Mouse (Mus musculus): Measurements from ENCODE around the gene Ugt1a7c. TPM values are rescaled to one million over a fixed set of nuclear protein-coding genes. Genes with fewer than 3 reads are reported as not detected.
"Not testable (repeated sequence)": the region's sequence is repeated elsewhere in the genome, so short reads cannot be mapped to it uniquely, and the experiment has no call there.

Ugt1a7c gene
- polyA plus RNA-seq, 1 experiment from 2014 or later, result 1.1 TPM

- Histone ChIP-seq H3K36me3 (ENCODE audit: control insufficient read depth, insufficient read depth) (no peaks in the 10 kb centered on the region), H3K4me3 (ENCODE audit: low read length) (no peak overlapping the region), H3K9ac (ENCODE audit: low read length) (no peak overlapping the region), H3K27me3 (ENCODE audit: control insufficient read depth, insufficient read depth, low read length) (no peaks in the 10 kb centered on the region), H3K27ac (ENCODE audit: low read length) (no peak overlapping the region), H3K9me3 (replicated peaks; ENCODE audit: control insufficient read depth, low read length) (peaks cover 28% of the 10 kb centered on the region), H3K4me2 (ENCODE audit: low read depth, low read length) (no peak overlapping the region), H3K4me1 (ENCODE audit: control insufficient read depth, insufficient read depth, low read length) (no peaks in the 10 kb centered on the region)
- ATAC-seq (replicated peaks; ENCODE audit: extremely low read depth, insufficient read depth, low FRiP score), result no peak
- WGBS, result 48% methylated on average over 2 of the region's 2 CpGs
These were observed 127.4 kb downstream of the Ugt1a7c start for GRCm38 (mm10) chr1:88222216-88222615.

- H3K4me2 ChIP-seq (ENCODE audit: low read depth, low read length); H3K4me1 ChIP-seq (ENCODE audit: control insufficient read depth, insufficient read depth, low read length); H3K27me3 ChIP-seq (ENCODE audit: control insufficient read depth, insufficient read depth, low read length); H3K27ac ChIP-seq (ENCODE audit: low read length); H3K36me3 ChIP-seq (ENCODE audit: control insufficient read depth, insufficient read depth); H3K9ac ChIP-seq (ENCODE audit: low read length); H3K4me3 ChIP-seq (ENCODE audit: low read length); ATAC-seq (replicated peaks; ENCODE audit: extremely low read depth, insufficient read depth, low FRiP score): not testable (repeated sequence)
- H3K9me3 ChIP-seq (replicated peaks; ENCODE audit: control insufficient read depth, low read length), result peaks cover 31% of the 10 kb centered on the region
These were observed 128.2 kb downstream of the Ugt1a7c start for GRCm38 (mm10) chr1:88223011-88223515.

- WGBS, result 36% methylated on average over 1 of the region's 1 CpGs
- no peak for ATAC-seq (replicated peaks; ENCODE audit: extremely low read depth, insufficient read depth, low FRiP score)
These were observed 128.7 kb downstream of the Ugt1a7c start for GRCm38 (mm10) chr1:88223591-88223990.

GRCm38 (mm10) chr1:88224029-88224776, 129.3 kb downstream of the Ugt1a7c start:
- H3K36me3 ChIP-seq (ENCODE audit: control insufficient read depth, insufficient read depth), result no peaks in the 10 kb centered on the region
- H3K27me3 ChIP-seq (ENCODE audit: control insufficient read depth, insufficient read depth, low read length), result no peaks in the 10 kb centered on the region
- peaks cover 42% of the 10 kb centered on the region for H3K9me3 ChIP-seq (replicated peaks; ENCODE audit: control insufficient read depth, low read length)
- H3K4me2 ChIP-seq (ENCODE audit: low read depth, low read length), result no peak overlapping the region
- no peak overlapping the region for H3K27ac ChIP-seq (ENCODE audit: low read length)
- no peak overlapping the region for H3K4me3 ChIP-seq (ENCODE audit: low read length)
- no peak overlapping the region for H3K9ac ChIP-seq (ENCODE audit: low read length)
- H3K4me1 ChIP-seq (ENCODE audit: control insufficient read depth, insufficient read depth, low read length), result no peaks in the 10 kb centered on the region
- 61% methylated on average over 2 of the region's 2 CpGs for WGBS
- ATAC-seq (replicated peaks; ENCODE audit: extremely low read depth, insufficient read depth, low FRiP score), result no peak

More at GRCm38 (mm10) chr1:88223591-88223990, 128.7 kb downstream of the Ugt1a7c start:
- Histone ChIP-seq H3K9me3 (replicated peaks; ENCODE audit: control insufficient read depth, low read length) (peaks cover 36% of the 10 kb centered on the region), H3K27ac (ENCODE audit: low read length) (no peak overlapping the region), H3K9ac (ENCODE audit: low read length) (no peak overlapping the region), H3K36me3 (ENCODE audit: control insufficient read depth, insufficient read depth) (no peaks in the 10 kb centered on the region), H3K4me2 (ENCODE audit: low read depth, low read length) (no peak overlapping the region), H3K4me1 (ENCODE audit: control insufficient read depth, insufficient read depth, low read length) (no peaks in the 10 kb centered on the region), H3K4me3 (ENCODE audit: low read length) (no peak overlapping the region), H3K27me3 (ENCODE audit: control insufficient read depth, insufficient read depth, low read length) (no peaks in the 10 kb centered on the region)

GRCm38 (mm10) chr1:88225301-88225700, 130.4 kb downstream of the Ugt1a7c start:
- 36% methylated on average over 2 of the region's 2 CpGs for WGBS
- H3K9ac ChIP-seq (ENCODE audit: low read length); H3K4me1 ChIP-seq (ENCODE audit: control insufficient read depth, insufficient read depth, low read length); H3K4me2 ChIP-seq (ENCODE audit: low read depth, low read length); H3K36me3 ChIP-seq (ENCODE audit: control insufficient read depth, insufficient read depth); H3K27ac ChIP-seq (ENCODE audit: low read length); H3K4me3 ChIP-seq (ENCODE audit: low read length); H3K27me3 ChIP-seq (ENCODE audit: control insufficient read depth, insufficient read depth, low read length); ATAC-seq (replicated peaks; ENCODE audit: extremely low read depth, insufficient read depth, low FRiP score): not testable (repeated sequence)
- H3K9me3 ChIP-seq (replicated peaks; ENCODE audit: control insufficient read depth, low read length), result peaks cover 53% of the 10 kb centered on the region

GRCm38 (mm10) chr1:88225741-88226140, 130.9 kb downstream of the Ugt1a7c start:
- Histone ChIP-seq H3K27ac (ENCODE audit: low read length) (no peak overlapping the region), H3K9ac (ENCODE audit: low read length) (no peak overlapping the region), H3K4me2 (ENCODE audit: low read depth, low read length) (no peak overlapping the region), H3K4me1 (ENCODE audit: control insufficient read depth, insufficient read depth, low read length) (no peaks in the 10 kb centered on the region), H3K9me3 (replicated peaks; ENCODE audit: control insufficient read depth, low read length) (peaks cover 57% of the 10 kb centered on the region), H3K27me3 (ENCODE audit: control insufficient read depth, insufficient read depth, low read length) (no peaks in the 10 kb centered on the region), H3K4me3 (ENCODE audit: low read length) (no peak overlapping the region), H3K36me3 (ENCODE audit: control insufficient read depth, insufficient read depth) (no peaks in the 10 kb centered on the region)
- no peak for ATAC-seq (replicated peaks; ENCODE audit: extremely low read depth, insufficient read depth, low FRiP score)

GRCm38 (mm10) chr1:88226670-88227379, 132.0 kb downstream of the Ugt1a7c start, which contains the start of gene Mroh2a:
TSS of gene Mroh2a (plus strand) at chr1:88226986.
- Histone ChIP-seq H3K4me1 (ENCODE audit: control insufficient read depth, insufficient read depth, low read length) (no peaks in the 10 kb centered on the region), H3K4me3 (ENCODE audit: low read length) (no peak within 1 kb of the TSS), H3K27ac (ENCODE audit: low read length) (no peak within 1 kb of the TSS), H3K27me3 (ENCODE audit: control insufficient read depth, insufficient read depth, low read length) (no peaks in the 10 kb centered on the region), H3K9me3 (replicated peaks; ENCODE audit: control insufficient read depth, low read length) (peaks cover 68% of the 10 kb centered on the region), H3K4me2 (ENCODE audit: low read depth, low read length) (no peak within 1 kb of the TSS), H3K9ac (ENCODE audit: low read length) (no peak within 1 kb of the TSS), H3K36me3 (ENCODE audit: control insufficient read depth, insufficient read depth) (no peaks in the 10 kb centered on the region)
- WGBS, result 47% methylated on average over 5 of the region's 5 CpGs
- no peak for ATAC-seq (replicated peaks; ENCODE audit: extremely low read depth, insufficient read depth, low FRiP score)

GRCm38 (mm10) chr1:88227482-88227881, 132.6 kb downstream of the Ugt1a7c start:
- Histone ChIP-seq H3K9me3 (replicated peaks; ENCODE audit: control insufficient read depth, low read length) (peaks cover 72% of the 10 kb centered on the region), H3K4me2 (ENCODE audit: low read depth, low read length) (no peak overlapping the region), H3K27me3 (ENCODE audit: control insufficient read depth, insufficient read depth, low read length) (no peaks in the 10 kb centered on the region), H3K27ac (ENCODE audit: low read length) (no peak overlapping the region), H3K4me1 (ENCODE audit: control insufficient read depth, insufficient read depth, low read length) (no peaks in the 10 kb centered on the region), H3K36me3 (ENCODE audit: control insufficient read depth, insufficient read depth) (no peaks in the 10 kb centered on the region), H3K4me3 (ENCODE audit: low read length) (no peak overlapping the region), H3K9ac (ENCODE audit: low read length) (no peak overlapping the region)
- ATAC-seq (replicated peaks; ENCODE audit: extremely low read depth, insufficient read depth, low FRiP score), result no peak
- WGBS, result 48% methylated on average over 2 of the region's 2 CpGs

GRCm38 (mm10) chr1:88228121-88228520, 133.3 kb downstream of the Ugt1a7c start:
- Histone ChIP-seq H3K4me3 (ENCODE audit: low read length) (no peak overlapping the region), H3K27ac (ENCODE audit: low read length) (no peak overlapping the region), H3K9ac (ENCODE audit: low read length) (no peak overlapping the region), H3K27me3 (ENCODE audit: control insufficient read depth, insufficient read depth, low read length) (no peaks in the 10 kb centered on the region), H3K36me3 (ENCODE audit: control insufficient read depth, insufficient read depth) (no peaks in the 10 kb centered on the region), H3K9me3 (replicated peaks; ENCODE audit: control insufficient read depth, low read length) (peaks cover 79% of the 10 kb centered on the region), H3K4me2 (ENCODE audit: low read depth, low read length) (no peak overlapping the region), H3K4me1 (ENCODE audit: control insufficient read depth, insufficient read depth, low read length) (no peaks in the 10 kb centered on the region)
- WGBS, result 65% methylated on average over 7 of the region's 7 CpGs
- no peak for ATAC-seq (replicated peaks; ENCODE audit: extremely low read depth, insufficient read depth, low FRiP score)
